Mouse (Mus musculus) forelimb bud, embryonic 11.5 days (tissue): ENCODE results near the gene Plxdc1.
"Not testable (repeated sequence)": the region's sequence is repeated elsewhere in the genome, so short reads cannot be mapped to it uniquely, and the experiment has no call there.

ENCODE experiments used
- DNase-seq: peaks from one replicate; pipeline ENCODE4 v3.0.0-alpha.2; 2012; ENCODE audit warnings: low read depth, low spot score

Gene Plxdc1

GRCm38 (mm10) chr11:97955915-97956314 lies 30.3 kb downstream of the Plxdc1 start:
- no peak for DNase-seq

DNA sequence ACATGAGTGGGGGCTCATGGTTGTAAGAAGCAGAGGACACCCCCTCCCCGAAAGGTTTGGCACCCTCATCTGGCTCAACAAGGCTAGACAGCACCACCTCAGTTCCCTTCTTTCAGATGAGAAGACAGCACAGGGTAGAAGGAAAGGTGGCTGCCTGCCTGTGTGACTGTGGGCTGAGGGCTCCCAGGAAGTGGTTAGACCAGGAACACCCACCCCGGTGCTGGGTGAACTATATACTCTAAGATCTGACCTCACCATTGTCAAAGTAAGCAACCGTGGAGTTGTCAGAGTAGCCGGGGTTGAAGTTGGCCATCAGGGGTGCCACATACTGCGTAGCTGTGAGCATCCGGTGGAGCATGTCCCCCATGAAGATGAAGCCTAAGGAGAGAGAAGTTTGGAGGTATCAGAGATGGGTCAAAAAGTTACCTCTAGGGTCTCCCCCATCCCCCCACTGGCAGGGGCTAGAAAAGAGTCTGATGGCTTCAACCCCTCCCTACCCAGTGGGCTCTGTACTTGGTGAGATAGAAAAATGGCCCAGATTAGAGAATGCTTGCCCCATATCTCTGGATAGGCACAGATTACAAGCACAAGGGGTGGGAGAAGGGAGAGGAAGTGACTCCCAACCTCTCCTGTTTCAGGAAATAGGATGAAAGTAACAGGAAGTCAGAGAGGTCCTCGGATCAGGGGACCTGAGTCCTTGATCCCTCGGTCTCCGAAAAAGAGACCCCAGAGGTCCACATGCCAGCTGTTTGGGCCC lies 30.9 kb downstream of the Plxdc1 start:
- DNase-seq, result no peak

DNA sequence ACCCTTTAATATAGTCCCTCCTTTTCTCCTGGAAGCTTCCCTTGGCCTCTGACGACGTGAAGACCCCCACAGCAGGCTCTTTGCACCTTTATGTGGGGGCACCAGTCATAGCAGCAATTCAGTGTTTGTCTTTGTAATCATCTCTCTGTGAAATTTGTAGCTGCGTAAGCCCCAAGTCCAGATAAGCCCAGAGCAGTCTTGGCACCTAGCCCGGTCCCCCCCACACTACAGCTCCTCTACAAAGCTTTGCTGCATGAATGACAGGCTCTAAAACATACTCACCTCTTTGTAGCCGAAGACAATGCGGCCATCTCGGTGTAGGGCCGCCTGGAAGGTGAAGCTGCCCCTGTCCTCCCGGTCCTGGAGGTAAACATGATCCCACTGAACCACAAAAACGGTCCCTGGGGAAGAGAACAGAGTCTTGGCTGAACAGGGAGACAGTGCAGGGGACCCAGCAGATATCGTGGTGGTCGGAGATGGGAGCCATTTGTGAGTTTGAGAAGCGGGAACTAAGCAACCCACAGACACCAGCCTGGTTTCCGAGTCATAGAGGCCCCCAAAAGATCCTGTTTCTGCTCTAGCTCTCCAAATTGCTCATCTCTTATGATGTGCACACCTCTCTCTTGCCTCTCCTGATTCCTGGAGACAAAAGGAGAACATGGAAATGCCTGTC lies 31.6 kb downstream of the Plxdc1 start:
- DNase-seq, result no peak

- DNase-seq, result no peak
These were observed 32.3 kb downstream of the Plxdc1 start for GRCm38 (mm10) chr11:97953939-97954275.

DNA sequence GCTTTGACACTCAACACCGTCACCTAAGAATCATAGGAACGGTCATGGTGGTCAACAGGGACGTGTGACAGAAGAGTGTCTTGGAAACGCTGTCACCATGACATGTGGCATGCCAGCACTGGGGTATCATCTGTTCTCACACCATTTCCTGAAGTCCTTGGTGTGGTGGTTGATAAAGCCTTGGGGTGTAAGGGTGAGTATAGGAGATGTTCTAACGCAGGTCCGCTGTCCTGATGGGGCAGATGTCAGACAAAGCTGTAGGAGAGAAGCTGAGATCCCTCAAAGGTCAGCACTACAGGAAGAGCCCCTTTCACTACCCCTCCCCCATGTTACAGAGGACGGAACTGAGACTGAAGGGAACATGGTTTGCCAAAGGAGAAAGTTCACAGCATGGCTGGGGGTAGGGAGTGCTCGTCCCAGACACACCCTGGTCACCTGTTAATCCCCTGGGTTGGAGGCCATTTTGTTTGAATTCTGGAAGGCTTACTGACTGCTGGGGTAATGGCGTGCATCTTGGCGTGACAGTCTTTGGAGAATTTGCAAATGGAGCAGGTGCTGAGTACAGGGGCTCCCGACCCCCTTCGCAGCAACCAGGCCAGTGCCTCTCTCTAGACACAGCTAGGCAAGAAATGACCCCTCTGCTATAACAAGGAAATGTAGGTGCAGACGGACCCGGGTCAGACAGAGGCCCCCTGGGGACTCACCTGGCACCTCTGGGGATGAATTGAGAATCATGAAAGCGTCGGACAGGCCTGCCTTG lies 32.9 kb downstream of the Plxdc1 start:
- DNase-seq, result no peak

GRCm38 (mm10) chr11:97952367-97953006 lies 33.8 kb downstream of the Plxdc1 start:
- no peak for DNase-seq

DNA sequence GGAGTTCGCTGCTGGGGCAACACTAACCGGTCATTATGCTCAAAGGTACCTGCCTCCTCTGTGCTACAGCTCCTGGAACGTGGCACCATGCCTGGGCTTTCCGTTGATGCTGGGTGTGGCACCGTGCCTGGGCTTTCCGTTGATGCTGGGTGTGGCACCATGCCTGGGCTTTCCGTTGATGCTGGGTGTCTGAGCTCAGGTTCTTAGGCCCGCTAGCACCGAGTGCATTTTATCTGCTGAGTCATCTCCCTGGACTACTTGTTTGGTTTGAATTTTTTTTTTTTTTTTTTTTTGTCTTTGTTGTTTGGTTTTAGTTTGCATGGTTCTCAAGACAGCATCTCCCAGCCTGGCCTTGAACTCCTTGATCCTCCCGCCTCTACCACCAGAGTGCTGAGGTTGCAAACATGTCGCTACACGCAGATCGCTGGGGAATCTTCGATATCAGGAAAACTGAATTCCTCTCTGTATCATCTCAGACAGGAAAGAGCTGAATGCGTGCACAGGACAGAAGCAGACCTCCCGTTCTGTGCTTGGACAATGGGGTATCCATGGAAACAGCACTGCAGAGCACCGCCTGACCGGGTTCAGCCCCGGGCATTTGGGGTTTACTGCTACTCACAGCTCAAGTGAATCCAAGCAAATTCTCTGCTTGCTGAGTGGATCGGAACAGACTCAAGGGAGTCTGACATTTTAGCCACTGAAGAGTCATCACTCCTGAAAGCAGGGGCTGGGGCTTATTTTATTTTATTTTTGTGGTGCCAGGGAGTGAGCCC lies 36.4 kb downstream of the Plxdc1 start:
- no peak for DNase-seq

GRCm38 (mm10) chr11:97947426-97947825 lies 38.8 kb downstream of the Plxdc1 start:
- DNase-seq, result peak; percentile 53

DNA sequence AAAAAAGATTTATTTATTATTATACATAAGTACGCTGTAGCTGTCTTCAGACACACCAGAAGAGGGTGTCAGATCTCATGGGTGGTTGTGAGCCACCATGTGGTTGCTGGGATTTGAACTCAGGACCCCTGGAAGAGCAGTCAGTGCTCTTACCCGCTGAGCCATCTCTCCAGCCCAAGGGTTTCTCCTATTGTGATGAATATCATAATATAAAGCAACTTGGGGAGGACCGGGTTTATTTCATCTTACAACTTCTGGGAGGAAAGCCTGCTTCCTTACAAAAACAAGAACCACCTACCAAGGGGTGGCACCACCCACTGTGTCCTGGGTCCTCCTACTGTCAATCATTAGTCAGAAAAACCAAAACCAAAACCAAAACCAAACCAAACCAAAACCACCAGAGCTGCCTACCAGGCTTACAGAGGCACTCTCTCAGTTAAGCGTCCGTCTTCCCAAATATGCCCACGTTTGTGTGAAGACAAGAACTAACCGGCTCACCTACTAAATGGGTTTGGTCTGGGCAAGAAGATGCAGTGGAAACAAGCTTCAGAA lies 40.4 kb downstream of the Plxdc1 start:
- DNase-seq, result not testable (repeated sequence)

DNA sequence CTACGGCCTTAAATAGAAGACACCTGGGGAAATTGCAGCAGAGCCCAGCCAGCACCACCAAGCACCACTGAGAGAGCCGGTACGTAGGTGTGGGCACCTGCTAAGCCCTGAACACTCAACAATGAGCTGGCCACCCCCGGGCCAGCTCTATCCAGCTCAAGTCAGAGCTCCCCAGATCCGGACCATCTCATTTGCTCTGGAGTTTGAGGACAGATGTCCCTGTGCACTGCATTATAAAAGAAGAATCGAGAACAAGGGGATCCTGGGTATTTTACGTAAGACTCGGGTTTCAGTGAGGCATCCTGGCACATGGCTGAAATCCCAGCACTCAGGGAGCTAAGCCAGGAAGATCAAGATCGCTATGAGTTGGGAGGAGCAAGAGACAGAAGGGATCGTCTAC lies 41.2 kb downstream of the Plxdc1 start:
- DNase-seq, result no peak

GRCm38 (mm10) chr11:97943256-97943655 lies 43.0 kb downstream of the Plxdc1 start:
- DNase-seq, result no peak

- DNase-seq, result no peak
These were observed 43.7 kb downstream of the Plxdc1 start for GRCm38 (mm10) chr11:97942420-97943111.

DNA sequence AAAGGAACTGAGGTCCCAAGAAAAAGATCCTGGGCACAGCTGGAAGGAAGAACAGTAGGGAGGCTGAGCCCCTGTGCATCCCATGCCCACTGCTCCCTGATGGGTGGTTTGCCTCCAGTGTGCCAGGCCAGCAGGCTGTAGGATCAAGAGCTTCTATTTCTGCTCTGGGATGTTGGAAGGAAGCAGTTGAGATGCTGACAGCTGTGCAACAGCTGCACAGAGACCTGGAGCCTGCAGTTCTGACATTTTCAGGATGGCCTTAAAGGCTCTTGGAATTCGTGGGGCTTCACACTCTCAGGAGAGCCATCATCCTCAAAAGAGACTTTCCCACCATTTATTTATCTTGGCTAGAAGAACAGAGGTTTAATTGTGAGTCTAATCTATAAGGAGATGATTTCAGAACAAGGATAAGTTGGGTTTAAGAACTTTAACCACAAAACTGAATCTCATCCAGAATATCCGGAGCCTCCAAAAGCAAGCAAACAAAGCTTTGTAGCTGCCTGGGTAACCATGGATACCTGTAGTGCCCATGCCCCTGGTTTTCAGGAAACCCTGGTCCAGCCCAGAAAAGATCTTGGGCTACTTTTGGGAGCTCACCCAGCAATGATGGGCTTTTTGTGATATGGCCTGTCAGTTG lies 48.7 kb downstream of the Plxdc1 start:
- no peak for DNase-seq

- DNase-seq, result peak; percentile 62
These were observed 49.5 kb downstream of the Plxdc1 start for GRCm38 (mm10) chr11:97936758-97937157.

DNA sequence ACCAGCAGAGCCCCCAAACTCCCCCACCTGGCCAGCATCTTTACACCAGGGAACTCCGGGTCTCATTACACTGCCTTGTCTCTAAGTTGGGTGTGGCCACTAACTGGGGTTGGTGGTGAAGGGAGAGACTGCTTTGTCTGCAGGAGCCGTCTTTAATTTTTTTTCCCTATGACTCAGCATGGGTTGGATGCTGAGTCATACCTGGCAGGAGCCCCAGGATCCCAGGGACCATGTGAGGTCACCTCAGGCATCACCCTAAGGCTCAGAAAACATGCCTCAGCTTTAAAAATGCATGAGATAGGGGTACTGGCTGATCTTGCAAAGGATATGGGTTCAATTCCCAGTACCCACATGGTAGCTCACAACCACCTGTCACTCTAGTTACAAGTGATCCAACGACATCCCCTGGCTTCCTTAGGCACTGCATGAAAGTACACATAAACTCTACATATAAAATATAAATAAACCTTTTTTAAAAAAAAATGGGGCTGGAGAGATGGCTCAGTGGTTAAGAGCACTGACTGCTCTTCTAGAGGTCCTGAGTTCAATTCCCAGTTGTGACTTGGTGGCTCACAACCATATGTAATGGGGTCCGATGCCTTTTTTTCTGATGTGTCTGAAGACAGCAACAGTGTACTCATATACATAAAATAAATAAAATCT lies 50.2 kb downstream of the Plxdc1 start:
- DNase-seq, result no peak

DNA sequence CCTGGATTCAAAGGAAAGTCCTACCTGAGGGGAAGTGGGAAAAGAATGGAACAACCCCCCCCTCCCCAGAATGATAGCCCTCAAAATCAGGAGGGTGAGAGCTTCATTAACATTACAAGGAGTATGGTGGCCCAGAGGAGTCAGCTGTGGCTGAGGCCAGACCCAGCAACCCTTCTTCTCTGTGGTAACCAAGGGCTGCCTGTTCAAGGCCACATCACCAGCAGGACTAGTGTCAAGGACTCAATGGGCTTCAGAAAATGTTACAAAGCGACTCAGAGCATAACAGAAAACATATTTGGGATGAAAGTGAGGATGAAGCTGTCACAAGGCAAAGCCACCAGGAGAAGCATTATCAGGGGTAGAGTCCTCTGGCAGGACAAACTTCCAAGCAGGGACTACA lies 52.7 kb downstream of the Plxdc1 start:
- DNase-seq, result no peak

- DNase-seq, result no peak
These were observed 57.3 kb downstream of the Plxdc1 start for GRCm38 (mm10) chr11:97928905-97929304.

GRCm38 (mm10) chr11:97924217-97924616 lies 62.0 kb downstream of the Plxdc1 start:
- no peak for DNase-seq

- no peak for DNase-seq
These were observed 62.6 kb downstream of the Plxdc1 start for GRCm38 (mm10) chr11:97923639-97924038.
